Mouse (Mus musculus): Measurements from ENCODE around the gene Adgrb3. TPM values are rescaled to one million over a fixed set of nuclear protein-coding genes. Genes with fewer than 3 reads are reported as not detected.
"Not testable (repeated sequence)": the region's sequence is repeated elsewhere in the genome, so short reads cannot be mapped to it uniquely, and the experiment has no call there.

Adgrb3 gene
- total RNA-seq, 2 experiments from 2014 or later, result not detected

DNA sequence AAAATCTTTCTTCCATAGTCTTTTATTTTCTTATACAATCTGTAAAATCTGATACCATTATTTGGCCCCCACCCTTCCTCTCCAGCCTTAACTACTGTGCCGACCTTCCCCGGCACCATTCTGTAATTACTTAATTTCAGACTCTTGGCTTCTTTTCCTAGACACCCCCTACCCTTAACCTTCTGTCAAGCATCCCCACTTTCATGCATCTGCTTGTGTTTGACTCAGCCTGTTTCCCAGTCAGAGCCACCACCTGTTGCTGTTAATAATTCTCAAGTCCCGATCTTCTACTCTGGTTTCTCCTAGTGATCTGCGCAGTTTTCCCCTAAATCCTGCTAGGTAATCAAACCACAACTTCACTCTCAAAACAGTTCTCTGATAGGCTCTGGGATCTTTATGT, 83.9 kb downstream of the Adgrb3 start:
- no peak for ATAC-seq (replicated peaks; ENCODE audit: poor library complexity)

DNA sequence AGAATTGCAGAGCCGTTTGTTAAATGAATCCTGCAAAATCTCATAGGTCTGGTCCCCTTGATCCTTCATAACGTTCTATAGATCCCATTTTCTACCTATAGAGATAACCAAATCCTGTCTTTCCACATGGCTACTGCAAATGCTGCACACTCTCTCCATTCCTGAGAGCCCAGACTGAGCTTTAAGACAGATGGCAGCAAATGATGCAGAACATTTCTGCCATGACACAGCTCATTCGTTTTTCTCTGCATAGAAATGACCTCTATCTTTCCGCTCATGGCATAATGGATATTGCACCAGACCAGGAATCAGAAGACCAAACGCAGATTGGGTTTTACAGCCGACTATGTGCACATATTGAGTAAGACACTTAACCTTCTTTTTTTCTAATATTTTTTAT, 84.8 kb downstream of the Adgrb3 start:
- no peak for ATAC-seq (replicated peaks; ENCODE audit: poor library complexity)

DNA sequence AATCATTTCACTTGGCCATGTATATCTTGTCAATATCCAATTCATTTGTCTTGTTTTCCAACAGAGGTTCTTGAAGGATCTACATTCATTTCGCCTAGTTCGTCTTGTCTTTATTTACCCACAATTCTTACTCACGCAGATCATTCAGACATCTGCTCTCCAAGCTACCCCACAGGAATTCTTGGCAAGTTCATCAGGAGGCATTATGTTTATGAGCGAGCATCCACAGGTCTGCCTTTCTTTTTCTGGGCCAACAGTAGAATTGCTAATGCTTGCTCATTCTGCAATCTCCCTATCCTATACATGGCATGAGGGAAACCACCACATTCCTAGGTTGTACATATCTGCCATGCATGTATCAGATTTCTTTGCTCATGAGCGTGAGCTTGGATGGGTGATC, 99.7 kb downstream of the Adgrb3 start:
- no peak for ATAC-seq (replicated peaks; ENCODE audit: poor library complexity)

DNA sequence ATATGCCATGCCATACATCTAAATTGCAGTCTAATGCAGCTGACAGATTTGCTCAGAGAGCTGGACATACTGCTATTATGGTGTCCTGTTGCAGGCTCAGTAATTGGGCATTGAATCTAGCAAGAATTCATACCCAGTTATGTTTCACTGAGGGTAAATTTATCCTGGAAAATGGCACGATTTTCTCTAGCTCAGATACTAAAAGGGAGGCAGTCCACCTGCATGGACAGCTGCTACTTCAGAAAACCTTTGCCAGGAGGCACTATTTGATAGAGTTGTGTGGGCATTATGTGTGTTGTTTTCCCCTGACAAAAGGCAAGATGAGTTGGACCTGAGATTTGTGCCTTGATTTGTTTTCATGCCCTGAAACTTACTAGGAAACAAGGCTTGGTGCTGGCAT, 118.0 kb downstream of the Adgrb3 start:
- no peak for ATAC-seq (replicated peaks; ENCODE audit: poor library complexity)

DNA sequence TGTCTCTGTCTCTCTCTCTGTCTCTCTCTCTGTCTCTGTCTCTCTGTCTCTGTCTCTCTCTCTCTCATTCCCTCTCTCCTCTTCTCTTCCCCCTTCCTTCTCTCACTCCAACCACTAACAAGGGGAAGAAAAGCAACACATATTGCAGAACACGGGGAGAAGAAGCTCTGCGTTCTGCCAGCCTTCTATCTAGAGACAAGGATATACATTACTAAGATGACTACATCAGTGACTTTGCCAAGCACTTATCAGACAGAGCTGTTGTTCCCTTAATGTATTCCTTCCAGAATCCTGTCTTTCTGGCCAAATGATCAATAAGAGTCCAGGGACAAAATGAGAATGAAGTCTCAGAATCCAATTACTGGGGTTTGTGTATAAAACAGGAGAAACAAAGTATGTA, 123.2 kb downstream of the Adgrb3 start:
- no peak for ATAC-seq (replicated peaks; ENCODE audit: poor library complexity)

DNA sequence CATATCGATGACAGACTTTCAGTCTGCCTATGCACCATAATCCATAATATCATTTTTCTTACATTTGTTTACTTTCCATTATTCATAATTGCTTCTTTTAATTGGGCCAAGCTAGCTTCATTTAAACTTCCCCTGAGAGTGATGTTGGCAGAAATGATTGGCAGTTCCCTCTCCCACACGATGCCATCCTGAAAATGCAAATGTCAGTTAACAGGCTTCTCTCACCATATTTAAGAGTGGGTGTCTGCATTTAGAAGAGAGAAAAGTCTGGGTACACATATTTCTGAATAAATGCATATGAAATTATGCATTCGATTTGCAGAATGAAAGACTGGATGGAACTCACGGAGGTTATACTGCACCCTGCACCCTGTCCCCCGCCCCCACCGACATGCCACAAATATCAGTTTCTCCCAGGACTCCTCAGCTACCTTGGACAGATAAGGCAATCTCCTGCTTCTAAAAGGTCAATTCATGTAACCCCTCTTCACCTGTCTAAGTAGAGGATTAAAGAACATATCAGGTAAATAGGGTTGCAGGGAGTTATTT, 130.7 kb downstream of the Adgrb3 start:
- no peak for ATAC-seq (replicated peaks; ENCODE audit: poor library complexity)

DNA sequence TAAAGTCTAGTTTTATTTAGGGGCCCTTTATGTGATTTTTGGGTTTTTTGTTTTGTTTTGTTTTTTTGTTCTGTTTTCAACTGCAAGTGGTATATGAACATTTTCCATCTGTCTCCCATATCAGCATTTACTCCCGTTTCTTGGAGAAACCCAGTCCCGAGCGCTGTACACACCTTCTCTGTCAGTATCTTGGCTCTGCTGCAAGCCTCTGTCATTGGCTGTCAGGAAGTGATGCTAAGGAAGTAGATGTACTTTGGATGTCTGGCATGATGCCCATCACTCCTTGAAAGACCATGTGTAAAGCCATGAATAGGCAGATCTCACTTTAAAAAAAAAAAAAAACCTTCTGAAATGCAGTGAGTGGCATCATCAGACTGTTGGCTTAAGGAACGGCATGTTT, 132.3 kb downstream of the Adgrb3 start:
- no peak for ATAC-seq (replicated peaks; ENCODE audit: poor library complexity)

DNA sequence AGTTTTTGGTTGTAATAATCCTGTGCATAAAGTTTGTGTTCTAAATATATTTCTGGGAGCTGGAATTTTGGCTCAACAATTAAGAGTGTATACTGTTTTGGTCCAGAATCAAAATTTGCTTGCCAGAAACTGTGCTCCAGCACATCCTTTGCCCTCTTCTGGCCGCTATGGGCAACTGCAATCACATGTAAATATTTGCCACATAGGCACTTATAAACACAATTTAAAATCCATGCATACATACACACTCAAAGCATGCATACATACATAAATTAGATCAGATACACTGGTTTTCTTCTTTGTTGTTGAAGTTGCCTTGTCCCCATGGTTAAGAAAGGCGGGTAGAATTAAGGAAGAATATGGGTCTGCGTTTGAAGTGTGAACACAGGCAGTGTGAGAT, 132.7 kb downstream of the Adgrb3 start:
- no peak for ATAC-seq (replicated peaks; ENCODE audit: poor library complexity)

DNA sequence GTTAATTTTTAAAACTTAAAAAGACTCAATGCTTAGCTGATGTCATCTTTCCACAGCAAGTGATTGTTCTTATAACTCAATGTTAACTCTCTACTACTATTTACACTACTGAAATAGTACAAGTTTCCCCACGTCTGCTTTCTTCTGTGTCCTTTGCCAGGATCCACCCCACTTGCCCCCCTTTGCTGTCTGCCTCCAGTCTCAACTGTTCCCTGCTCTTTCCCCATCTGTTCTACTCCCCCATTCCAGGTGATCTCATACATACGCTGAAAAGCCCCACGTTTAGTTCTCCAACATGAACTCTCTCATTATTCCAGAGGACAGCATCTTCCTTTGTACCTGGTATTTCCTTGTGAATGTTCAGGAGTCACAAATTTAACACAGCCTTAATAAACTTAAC, 147.4 kb downstream of the Adgrb3 start:
- ATAC-seq (replicated peaks; ENCODE audit: poor library complexity), result no peak

DNA sequence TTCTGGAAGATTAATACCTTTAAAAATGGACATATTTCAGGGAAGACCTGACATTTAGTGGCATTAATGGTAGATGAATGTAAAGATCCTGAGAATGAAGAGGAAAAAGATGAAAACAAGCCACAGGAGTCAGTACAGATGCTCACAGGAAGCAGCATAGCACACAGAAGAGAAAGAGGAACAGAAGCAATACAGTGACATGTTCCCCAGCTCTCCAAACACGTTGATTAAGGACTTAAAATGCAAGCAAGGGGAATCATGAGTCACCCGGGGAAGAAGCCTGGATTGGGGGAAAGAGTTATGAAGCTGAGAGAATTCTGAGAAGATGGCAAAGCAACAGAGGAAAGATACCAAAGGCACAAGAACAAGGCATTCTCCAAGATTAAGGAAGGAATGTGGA, 149.9 kb downstream of the Adgrb3 start:
- no peak for ATAC-seq (replicated peaks; ENCODE audit: poor library complexity)

DNA sequence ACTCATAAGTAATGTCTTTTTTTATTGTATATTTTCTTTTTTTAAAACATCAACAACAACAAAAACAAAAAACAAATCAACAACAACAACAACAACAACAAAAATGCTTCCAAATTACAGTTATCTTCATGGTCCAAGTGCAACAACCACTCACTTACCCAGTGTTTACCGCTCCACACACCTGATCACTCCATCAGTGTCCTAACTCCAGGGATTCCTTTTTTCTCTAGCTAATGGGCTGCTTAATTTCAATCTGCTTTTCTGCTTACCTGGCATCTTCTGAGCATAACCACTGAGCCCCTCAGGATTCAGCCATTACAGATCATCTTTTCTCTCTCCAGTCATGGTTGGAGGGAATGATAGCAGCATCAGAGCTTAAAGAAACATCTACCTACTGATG, 176.8 kb downstream of the Adgrb3 start:
- ATAC-seq (replicated peaks; ENCODE audit: poor library complexity), result no peak

DNA sequence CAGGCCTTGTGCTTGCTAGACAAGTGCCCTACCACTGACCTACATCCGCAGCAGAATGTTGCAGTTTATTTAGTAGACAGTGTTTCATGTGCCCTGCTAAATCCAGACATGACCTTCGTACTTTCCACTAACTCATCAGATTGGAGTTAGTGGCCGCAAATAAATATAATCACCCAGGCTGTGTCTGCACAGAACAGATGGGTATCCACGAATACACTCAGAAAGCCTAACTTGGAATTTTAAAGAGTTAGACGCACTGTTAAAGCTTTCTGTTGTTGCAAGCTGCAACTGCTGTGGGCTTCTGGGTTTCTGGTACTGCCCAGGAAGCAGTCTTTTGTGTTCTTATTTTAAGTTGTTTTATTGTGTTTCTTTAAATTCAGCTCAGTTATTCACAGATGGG, 185.3 kb downstream of the Adgrb3 start:
- no peak for ATAC-seq (replicated peaks; ENCODE audit: poor library complexity)

DNA sequence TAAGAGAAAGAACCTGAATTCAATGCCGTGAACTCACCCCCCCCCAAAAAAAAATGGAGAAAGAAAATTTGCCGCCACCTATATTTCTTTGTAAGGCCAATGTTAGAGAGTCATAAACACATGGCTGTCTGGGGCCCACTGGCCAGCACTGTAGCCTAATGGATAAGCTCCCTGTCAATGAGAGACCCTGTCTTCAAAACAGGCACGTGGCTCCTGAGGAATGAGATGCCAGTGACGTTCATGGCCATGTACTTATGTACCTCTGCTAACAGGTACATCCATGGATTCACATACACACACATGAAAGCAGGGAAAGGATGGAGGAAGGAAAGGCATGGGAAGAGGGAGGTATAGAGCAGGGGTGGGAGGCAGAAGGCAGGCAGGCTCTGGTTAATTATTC, 208.0 kb downstream of the Adgrb3 start:
- no peak for ATAC-seq (replicated peaks; ENCODE audit: poor library complexity)

DNA sequence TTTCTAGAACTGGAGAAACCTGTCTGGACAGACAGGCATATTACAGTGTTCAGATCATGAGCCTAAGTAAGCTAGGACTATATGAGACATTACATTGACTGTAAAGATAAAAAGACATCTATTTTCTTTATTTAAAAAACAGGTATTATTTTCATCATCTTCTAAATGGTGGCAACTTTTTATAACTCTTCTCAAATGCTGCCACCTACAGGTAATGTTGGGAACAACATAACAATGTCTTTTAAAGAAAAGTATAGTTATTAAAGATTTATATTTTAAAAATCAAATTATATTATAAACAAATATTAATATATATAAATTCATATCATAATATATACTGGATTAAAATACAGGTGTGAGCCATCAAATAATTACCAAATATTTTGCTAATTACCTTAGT, 212.6 kb downstream of the Adgrb3 start:
- ATAC-seq (replicated peaks; ENCODE audit: poor library complexity), result no peak

DNA sequence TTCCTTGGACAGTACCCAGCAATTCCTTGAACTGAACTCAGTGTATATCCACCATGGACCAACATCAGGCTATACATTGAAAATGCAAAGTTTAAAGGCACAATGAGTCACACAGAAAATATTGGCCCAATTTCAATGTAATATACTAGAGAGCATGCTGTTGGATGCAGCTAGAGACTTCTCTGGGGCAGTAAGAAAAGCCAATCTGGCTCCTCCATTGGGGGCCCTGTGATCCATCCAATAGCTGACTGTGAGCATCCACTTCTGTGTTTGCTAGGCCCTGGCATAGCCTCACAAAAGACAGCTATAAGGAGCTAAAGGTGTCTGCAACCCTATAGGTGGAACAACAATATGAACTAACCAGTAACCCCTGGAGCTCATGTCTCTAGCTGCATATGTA, 218.7 kb downstream of the Adgrb3 start:
- ATAC-seq (replicated peaks; ENCODE audit: poor library complexity), result not testable (repeated sequence)

DNA sequence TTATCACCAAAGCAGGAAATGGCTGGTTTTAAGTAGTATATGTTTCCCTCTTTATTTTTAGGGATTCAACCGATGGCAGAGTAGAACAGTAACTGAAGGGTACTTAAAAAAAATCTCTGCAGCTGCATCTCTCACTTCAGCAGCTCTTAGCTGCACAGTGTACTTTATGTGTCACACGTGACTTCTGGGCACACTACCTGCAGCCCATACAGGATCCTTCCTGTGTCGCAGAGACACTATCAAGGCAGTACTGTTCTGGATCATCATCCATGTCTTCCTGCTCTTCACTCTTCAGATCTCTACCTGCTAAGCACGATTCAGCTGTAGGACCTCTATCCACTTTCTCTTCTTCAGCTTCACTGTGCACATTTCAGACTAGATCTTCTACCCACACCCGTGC, 230.6 kb downstream of the Adgrb3 start:
- ATAC-seq (replicated peaks; ENCODE audit: poor library complexity), result no peak

DNA sequence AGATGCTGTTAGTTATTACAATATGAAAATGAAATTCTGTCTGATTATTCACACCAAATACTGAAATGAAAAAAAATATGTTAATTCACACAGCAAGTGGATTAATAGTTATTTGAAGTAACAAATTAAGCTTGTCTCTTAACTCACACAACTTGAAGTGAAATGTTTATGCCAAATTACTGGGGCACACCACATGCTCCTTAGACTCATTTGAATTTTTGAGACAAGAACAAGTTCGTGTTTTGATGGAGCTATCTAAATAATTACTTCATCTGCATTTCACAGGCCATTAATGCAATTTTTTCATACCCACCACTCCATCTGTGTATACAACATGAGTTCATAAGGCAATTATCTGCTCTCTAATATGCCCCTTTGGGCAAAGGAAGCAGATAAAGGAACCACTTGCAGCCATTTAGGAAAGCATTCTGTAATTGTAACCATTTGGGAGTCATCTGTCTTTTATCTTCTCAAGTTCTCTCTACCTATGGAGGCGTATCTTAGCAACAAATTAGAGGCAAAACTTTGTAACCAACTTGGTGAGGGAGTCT, 240.9 kb downstream of the Adgrb3 start:
- ATAC-seq (replicated peaks; ENCODE audit: poor library complexity), result no peak

DNA sequence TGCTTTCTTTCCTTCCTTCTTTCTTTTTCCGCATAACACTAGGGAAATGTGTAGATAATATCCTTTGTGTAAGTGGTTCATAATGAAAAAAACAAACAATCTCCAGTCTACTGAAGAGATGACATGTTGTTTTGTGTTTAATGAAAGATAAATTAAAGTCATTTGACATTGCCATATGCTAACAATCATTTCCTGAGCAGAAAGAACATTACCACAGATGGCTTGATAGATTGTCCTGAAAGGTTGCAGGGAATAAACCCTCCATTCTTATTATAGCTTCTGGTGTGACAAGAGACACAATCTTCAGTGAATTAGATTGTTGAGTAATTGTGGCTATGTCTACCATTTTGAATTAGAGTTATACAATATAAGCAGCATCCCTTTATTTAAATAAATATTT, 247.8 kb downstream of the Adgrb3 start:
- ATAC-seq (replicated peaks; ENCODE audit: poor library complexity), result no peak

DNA sequence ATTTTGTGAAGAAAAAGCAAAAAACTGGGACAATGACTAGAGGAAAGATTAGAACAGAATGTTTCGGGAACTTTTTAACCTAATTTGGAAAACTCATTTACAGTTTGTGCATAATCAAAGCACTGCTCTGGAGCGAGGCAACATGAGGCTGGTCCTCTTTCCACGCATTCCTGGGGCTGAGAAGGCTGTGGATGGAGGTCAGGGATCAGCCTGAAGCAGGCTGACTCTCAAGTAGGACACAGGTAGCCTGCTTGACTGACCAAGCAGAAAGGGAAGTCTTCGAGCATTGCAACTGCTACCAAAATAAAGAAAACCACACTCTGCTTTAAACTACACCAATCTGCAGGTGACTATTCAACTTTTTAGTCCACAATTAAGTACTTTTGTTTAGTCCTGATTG, 251.7 kb downstream of the Adgrb3 start:
- no peak for ATAC-seq (replicated peaks; ENCODE audit: poor library complexity)

DNA sequence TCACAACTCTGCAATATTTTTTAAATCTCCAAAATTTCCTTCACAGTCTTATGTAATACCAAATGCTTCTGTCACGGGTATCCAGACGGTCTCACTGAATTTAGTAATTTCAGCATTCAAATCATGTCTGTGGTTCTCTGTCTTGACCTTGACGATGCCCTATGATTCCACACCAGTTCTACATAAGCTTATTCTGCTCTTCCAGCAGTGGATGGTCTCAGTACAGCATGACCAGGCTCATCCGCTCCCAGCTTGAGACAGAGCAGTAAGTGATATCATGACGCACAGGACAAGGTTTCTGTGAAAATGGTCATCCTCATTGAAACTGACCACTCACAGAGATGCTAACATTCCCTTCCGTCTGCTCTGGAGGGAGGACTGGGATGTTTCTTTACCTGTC, 252.9 kb downstream of the Adgrb3 start:
- ATAC-seq (replicated peaks; ENCODE audit: poor library complexity), result no peak

DNA sequence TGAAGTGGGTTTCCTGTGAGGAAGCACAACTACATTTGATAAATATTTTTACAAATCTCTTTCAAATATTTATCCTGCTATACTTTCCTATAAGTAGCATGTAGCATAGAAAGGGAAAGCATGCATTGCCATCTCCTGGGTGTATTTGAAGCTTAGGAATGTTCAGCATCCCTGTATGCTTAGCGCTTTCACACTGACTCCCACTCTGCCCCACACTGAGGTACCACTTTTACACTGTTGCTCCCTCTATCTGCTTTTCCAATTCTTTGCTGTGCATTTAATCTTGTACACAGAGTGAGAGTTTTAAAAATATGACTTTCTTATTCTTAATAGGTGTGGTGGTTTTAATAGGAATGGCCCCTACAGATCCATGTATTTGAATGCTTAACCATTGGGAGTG, 261.4 kb downstream of the Adgrb3 start:
- no peak for ATAC-seq (replicated peaks; ENCODE audit: poor library complexity)

DNA sequence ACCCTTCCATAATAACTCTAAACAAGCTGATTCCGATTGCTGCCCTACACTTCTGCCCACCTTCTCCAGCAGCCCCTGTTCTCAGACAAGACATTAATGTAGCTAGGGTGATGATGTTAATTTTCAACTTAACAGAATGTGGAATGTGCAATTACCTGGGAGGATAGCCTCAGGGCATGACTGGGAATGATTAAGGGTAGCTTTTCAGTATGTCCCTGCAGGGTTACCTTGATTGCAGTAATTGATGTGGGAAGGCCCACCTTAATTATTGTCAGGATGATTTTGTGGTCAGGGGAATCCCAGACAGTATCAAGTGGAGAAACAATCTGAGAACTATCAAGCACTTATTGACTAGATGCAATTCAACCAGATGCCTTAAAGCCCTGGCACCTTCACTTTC, 283.4 kb downstream of the Adgrb3 start:
- no peak for ATAC-seq (replicated peaks; ENCODE audit: poor library complexity)

DNA sequence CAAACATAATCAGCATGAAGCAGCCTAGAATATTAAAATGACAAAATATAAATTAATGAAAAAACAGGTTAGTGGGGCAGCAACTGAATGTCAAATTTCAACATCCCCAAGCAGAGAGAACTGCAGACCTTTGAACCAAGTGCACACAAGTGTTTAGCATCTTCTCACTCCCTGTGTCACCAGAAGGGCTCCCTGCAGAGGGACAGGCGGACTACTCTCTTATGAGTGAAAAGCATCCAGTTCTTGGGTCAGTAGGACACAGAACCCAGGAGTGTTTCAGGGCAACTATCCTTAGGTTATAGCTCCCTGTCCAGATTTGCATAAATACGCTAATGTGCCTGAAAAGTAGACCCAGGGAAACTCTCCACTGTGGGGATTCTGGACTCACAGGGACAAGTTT, 285.6 kb downstream of the Adgrb3 start:
- no peak for ATAC-seq (replicated peaks; ENCODE audit: poor library complexity)

DNA sequence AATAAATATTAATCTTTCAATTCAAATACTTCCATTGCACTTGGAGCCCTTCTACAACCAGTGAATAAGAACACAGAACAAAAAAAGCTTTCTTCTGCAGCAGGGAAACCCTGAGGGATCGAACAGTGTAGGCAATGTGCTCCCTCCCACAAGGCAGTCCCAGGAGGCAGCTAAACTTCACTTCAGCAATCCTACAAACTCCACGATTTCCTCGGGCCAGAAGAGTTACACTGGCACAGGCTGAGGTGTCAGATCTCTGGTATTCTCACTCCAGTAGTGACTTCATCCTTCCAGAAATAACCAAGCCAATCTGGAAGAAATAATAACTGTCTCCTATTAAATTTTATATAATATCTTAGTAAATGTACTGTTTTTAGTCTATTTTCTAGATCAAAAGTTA, 286.6 kb downstream of the Adgrb3 start:
- no peak for ATAC-seq (replicated peaks; ENCODE audit: poor library complexity)
